Mouse (Mus musculus) retina, embryonic 14.5 days (tissue): ENCODE measurements around the gene Mt1.

Source experiments
- DNase-seq: peaks from one replicate; pipeline ENCODE4 v3.0.0-alpha.2; 2015; ENCODE audit warnings: low spot score

Mt1 gene

GRCm38 (mm10) chr8:94172809-94173732 lies 5.8 kb upstream of the Mt1 start:
- DNase-seq, result peak; percentile 31

GRCm38 (mm10) chr8:94173848-94174403 lies 5.0 kb upstream of the Mt1 start:
- DNase-seq, result no peak

DNA sequence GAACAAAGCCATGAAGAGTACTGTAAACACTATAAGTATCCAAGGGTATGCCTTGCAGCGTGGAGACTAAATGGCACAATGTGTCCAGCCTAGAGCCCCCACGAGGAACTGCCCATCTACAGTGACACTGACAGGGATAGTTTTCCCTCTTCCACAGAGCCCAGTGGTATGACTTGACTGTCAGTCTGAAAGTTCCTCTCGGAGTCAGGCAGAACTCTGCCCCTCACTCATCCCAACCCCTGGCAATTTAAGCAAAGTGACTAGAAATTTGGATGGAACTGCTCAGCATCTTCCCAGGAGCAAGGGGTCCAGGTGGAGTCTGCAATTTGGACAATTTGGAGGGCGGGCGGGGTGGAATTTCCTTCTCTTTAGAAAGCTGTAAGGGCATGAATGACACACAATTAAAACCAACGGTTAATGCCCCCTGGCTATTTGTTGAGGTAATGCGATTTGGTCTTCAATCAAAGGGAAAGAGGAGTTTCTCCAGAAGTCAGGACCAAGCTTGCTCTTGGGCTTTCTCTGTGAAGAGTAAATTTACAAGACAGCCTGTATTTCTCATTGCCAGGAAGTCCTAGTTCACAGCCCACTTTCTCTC lies 4.2 kb upstream of the Mt1 start:
- DNase-seq, result no peak

- DNase-seq, result no peak
Observed at GRCm38 (mm10) chr8:94177716-94178390, 1.0 kb upstream of the Mt1 start.

GRCm38 (mm10) chr8:94179713-94180560 lies 1.1 kb downstream of the Mt1 start:
- DNase-seq, result no peak

GRCm38 (mm10) chr8:94180561-94180908 lies 1.7 kb downstream of the Mt1 start:
- no peak for DNase-seq

GRCm38 (mm10) chr8:94182055-94182929 lies 3.4 kb downstream of the Mt1 start:
- no peak for DNase-seq

DNA sequence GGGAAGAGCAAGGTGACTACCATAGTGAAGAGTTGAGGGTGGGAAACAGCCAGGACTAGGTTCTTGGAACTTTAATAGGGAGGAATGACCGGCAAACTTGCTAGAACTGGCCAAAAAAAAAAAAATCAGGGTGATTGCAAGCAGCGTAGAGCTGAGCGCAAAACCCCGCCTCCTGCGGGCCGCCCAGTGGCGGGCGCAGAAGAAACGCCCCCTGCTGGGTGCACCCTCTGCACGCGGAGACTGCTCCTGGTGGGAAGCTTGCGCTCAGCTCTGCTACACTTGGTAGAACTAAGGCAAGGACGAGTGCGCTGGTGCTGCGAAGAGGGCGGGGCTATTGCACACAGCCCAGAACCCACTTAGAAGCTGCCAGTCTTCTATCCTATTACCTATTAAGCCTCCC lies 4.2 kb downstream of the Mt1 start:
- DNase-seq, result peak; percentile 69

DNA sequence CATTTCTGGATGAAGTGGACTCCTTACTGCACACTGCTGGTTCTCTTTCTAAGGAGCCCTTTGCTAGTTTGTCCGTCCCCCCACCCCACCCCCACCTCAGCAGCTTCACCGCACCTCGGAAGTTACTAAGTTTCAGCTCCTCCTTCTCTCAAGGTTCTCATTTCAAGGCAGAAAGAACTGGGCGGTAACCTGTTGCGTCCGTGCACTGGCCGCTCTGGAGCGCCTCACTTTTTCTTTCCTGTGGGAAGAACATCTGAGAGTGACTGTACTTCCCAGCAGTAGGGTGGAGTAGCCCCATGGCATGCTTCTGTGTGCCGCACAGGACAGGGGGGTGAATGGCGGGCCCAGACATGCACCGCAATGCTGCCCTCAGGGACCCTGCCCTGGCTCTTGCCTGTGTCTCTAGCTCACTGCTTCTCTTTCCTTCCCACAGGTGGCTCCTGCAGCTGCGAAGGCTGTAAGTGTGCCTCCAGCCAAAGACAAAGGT lies 5.5 kb downstream of the Mt1 start:
- no peak for DNase-seq

DNA sequence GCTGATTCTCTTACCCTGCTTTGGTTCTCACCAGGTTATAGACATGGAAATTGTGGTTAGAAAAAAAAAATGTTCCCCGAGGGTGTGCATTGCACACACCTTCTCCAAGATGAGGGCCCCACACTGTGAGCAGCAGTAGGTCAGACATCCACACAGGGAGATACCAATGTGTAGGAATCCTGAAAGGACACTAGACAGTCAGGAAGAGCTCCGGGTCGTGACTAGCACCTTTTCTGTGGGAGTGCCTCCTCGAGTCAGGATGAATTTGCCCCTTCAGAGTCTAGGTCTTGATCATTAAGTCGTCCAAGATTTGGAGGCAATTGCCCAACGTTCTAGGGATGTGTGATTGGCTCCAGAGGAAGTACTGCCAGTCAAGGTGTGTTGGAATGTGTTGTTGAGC lies 6.9 kb downstream of the Mt1 start:
- DNase-seq, result no peak

DNA sequence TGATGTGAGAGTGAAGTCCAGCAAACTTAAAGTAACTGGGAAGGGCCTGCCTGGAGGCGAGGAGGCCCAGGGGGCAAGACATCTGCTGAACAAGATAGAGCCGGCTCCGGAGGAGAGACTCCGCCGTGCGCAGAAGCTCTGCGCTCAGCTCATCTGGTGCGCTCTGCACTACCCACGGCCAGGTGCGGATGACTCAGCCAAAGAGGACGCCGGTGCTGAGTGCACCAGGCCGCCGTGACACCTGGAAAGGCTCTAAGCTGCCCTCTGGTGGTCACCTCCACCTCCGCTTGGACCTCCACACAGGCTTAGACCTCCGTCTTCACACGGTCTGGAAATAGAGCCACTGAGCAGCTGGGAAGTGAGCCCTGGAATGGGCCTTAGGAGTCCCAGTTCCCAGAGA lies 7.7 kb downstream of the Mt1 start:
- peak; percentile 70 for DNase-seq

- no peak for DNase-seq
Observed at GRCm38 (mm10) chr8:94187290-94188002, 8.6 kb downstream of the Mt1 start.

DNA sequence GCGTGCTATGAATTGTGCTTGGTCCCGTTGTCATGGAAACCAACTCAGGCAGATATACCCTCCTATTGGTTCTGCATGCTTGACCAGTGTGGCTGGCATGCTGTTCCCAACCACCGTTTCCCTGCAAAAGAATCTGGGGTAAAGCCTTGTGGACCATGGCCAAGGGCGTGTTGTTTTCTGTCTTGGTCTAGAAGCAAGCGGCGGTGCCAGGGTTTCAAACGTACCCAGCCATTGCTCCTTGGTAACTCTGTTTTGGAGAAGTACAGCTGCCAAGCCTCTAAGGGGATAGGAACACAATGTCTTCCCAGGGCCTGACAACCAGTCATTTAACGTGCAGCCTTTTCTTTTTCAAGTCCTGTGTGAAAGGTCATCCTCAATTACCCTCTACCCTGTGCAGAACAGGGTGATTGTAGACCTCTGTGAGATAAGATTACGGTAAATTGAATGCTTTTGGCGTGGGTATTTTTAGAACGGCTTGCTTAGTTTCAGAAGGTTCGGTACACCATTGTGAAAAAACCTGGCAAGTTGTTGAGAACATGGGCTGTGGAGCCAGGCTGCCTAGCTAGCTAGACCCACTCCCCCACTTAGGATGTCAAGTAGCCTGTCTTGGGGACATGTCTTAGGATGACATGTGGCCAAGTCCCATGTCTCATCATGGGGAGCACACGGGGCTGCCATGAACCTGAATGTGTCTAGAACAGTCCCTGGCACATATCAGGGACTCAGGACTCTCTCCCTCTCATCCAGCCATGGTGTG lies 10.6 kb downstream of the Mt1 start:
- no peak for DNase-seq

DNA sequence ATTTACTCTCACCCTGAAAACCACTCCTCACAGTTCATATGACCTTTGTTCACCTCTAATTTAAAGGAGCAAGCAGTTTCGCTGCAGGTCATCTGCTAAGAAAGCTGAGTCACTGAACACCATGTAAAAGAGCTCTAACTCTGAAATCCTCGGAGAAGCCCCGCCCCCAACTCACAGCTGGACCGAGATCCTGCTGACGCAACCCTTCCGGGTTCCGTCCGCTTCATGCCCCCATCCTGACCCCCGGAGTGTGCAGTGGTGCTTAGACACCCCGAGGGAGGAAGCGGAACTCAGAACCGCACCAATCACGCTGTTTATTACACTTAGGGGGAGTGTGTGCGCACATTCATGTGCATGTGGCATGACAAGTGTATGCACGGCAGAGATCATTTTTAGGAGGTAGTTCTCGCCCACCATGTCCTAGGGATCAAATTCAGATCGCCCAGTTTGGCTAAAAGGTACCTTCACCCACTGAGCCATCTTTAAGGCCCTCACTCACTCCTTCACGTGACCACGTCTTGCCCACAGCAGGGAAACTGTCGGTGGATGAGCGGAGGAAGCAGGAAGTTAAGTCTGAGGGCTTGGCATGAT lies 12.3 kb downstream of the Mt1 start:
- no peak for DNase-seq

DNA sequence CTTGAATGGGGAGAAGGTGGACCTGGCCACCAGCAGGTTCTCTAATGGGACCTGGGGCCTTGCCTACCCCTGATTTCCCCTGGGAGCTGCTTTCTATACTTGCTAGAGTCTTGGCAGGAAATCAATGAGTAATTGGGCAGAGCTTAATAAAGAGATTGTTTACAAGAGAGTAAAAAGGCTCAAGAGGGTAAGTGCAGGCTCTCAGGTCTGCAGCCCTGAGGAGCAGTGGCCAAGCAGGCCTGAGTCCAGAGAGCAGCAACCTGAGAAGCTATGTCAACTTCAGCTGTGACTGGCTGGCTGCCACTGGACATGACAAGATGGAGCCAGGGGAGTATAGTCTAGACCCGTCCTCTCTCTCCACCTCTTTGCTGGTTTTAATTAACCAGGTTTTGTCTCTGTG lies 14.0 kb downstream of the Mt1 start:
- no peak for DNase-seq

DNA sequence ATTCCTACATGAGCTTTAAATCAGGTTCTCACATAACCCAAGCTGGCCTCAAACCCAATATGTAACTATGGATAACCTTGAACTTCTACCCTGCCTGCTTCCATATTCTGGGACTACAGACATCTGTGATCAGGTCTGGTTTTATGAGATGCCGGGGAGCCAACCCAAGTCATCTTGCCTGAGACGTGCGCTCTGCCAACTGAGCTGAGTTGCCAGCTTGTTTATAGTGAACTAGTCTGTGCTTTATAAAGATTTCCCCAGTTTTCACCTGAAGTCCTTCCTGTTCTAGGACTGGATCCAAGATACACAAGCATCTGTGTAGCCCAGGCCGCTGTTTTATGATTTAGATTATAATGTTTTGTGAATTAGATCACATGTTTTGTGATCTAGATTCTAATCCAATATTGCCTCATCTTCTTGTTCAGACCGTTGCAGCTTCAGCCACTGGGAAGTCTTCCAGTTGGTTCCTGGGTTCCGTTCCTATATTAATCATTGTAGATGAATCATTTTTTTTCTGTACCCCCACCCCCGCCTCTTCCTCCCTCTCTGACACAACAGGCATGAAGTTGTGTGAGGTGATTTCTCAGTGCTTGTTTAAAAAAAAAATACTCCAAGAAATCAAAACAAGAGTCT lies 15.8 kb downstream of the Mt1 start:
- no peak for DNase-seq

DNA sequence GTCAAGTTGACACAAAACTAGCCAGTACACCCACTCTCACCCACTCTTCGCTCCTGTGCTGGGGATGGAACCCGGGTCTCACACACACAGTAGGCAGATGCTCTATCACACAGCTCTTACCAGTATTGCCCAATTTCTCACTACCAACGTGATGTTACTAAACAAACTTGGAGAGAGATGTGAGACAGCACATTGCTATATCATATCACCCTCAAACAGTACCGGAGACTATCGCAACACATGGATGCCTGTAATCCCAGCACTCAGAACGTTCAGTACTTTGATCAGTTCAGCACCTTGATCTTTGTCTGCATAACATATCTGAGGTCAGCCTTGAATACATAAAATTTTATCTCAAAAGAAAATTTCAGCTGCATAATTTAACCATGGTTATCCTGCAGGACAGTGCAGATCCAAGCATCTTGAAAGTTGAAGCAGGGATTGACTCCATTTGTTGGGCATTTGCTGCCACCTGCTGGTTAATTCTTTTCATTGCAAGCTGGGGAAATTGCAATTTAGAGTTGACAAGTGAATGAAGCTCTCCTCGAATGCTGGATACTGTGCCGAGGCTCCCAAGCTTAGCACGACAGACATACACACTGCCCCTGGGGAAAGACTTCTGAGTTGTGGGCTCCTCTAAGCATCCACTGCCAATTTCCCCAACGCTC lies 20.5 kb downstream of the Mt1 start:
- peak; percentile 89 for DNase-seq

GRCm38 (mm10) chr8:94204043-94204442 lies 25.2 kb downstream of the Mt1 start:
- DNase-seq, result no peak
